12 mouse cellular contexts compared by ENCODE assay signal in genomic region chr5:140579771-140580170, GRCm38 (mm10). TPM values are rescaled to one million over a fixed set of nuclear protein-coding genes. Genes with fewer than 3 reads are reported as not detected.
A peak's percentile ranks its signal among the peaks of the same experiment; 100 is the strongest.
DNase-seq lines count a peak whose midpoint lies in the region; ATAC-seq and TF ChIP-seq lines count a peak whose summit lies in the region.
"Had no signal": no experiment of that assay in that cellular context is flagged by ENCODE, and none has a peak within 500 bp of the region (broad histone marks: within the 10 kb centered on the region; RNA-seq: fewer than 3 reads in every experiment).

No protein-coding gene starts in this region.

- no peaks in the 10 kb centered on the region for H3K9me3 ChIP-seq in embryonic facial prominence, embryonic 14.5 days (ENCODE audit: control insufficient read depth, low read length)
- H3K9me3 ChIP-seq in hindbrain, postnatal 0 days (ENCODE audit: low read length), result no peaks in the 10 kb centered on the region
- no peaks in the 10 kb centered on the region for H3K9me3 ChIP-seq in neural tube, embryonic 12.5 days
- H3K9me3 ChIP-seq in lung, postnatal 0 days (ENCODE audit: low read length), result no peaks in the 10 kb centered on the region
- H3K9me3 ChIP-seq: heart, embryonic 13.5 days had no signal

- TF ChIP-seq EP300 in lung, postnatal 0 days (IDR thresholded peaks at IDR 0.05), result no peak

- peaks cover 35% of the 10 kb centered on the region for H3K4me1 ChIP-seq in embryonic facial prominence, embryonic 14.5 days (ENCODE audit: control insufficient read depth, insufficient read depth, low read length)
- H3K4me1 ChIP-seq in hindbrain, postnatal 0 days (ENCODE audit: insufficient read depth, low read length), result 0 out of 2 replicates have a peak, but pooled peaks cover 9% of the 10 kb centered on the region
- peaks cover 59% of the 10 kb centered on the region for H3K4me1 ChIP-seq in neural tube, embryonic 12.5 days
- H3K4me1 ChIP-seq in lung, postnatal 0 days (ENCODE audit: insufficient read depth, low read depth, low read length), result no peaks in the 10 kb centered on the region

- ATAC-seq in embryonic facial prominence, embryonic 14.5 days (ENCODE audit: low read depth), result peak; percentile 77
- peak; percentile 59; the same call in 1 of the 2 replicates for ATAC-seq in hindbrain, postnatal 0 days
- ATAC-seq in neural tube, embryonic 12.5 days (ENCODE audit: low FRiP score, low read depth), result peak; percentile 66
- no peak for ATAC-seq in lung, postnatal 0 days

- WGBS in embryonic facial prominence, embryonic 14.5 days, result 15% methylated on average over 6 of the region's 6 CpGs
- WGBS in hindbrain, postnatal 0 days, result 21% methylated on average over 6 of the region's 6 CpGs
- WGBS in neural tube, embryonic 12.5 days, result 5% methylated on average over 6 of the region's 6 CpGs
- WGBS in lung, postnatal 0 days, result 64% methylated on average over 3 of the region's 6 CpGs

- no peak overlapping the region for H3K4me3 ChIP-seq in embryonic facial prominence, embryonic 14.5 days (ENCODE audit: low read depth, low read length)
- no peak overlapping the region for H3K4me3 ChIP-seq in hindbrain, postnatal 0 days (ENCODE audit: low read length)
- no peak overlapping the region for H3K4me3 ChIP-seq in neural tube, embryonic 12.5 days
- no peak overlapping the region for H3K4me3 ChIP-seq in lung, postnatal 0 days (ENCODE audit: low read depth, low read length)
- H3K4me3 ChIP-seq in layer of hippocampus, adult 2 months, result no peak overlapping the region
- H3K4me3 ChIP-seq: heart, embryonic 13.5 days had no signal

- DNase-seq in R1 (ENCODE audit: low read depth, low spot score), result peak; percentile 19
- peak; percentile 94 for DNase-seq in embryonic facial prominence, embryonic 14.5 days (ENCODE audit: low spot score)
- peak; percentile 69 for DNase-seq in hindbrain, postnatal 0 days (ENCODE audit: low spot score)
- DNase-seq in lung, postnatal 0 days (ENCODE audit: low spot score), result no peak
- no peak for DNase-seq in layer of hippocampus, adult 2 months (ENCODE audit: low spot score in 2 of 2)
- DNase-seq in urinary bladder, postnatal 36 days (ENCODE audit: low spot score in 2 of 2), result no peak
- DNase-seq: layer of hippocampus, adult 9-11 months; lung, postnatal 14 days had no signal

- H3K27me3 ChIP-seq in embryonic facial prominence, embryonic 14.5 days (replicated peaks; ENCODE audit: control insufficient read depth, insufficient read depth, low read length), result no peaks in the 10 kb centered on the region
- H3K27me3 ChIP-seq in hindbrain, postnatal 0 days (ENCODE audit: insufficient read depth, low read length), result no peaks in the 10 kb centered on the region
- no peaks in the 10 kb centered on the region for H3K27me3 ChIP-seq in neural tube, embryonic 12.5 days (replicated peaks)
- no peaks in the 10 kb centered on the region for H3K27me3 ChIP-seq in lung, postnatal 0 days (replicated peaks; ENCODE audit: insufficient read depth, low read length)

- no peak overlapping the region for H3K4me2 ChIP-seq in embryonic facial prominence, embryonic 14.5 days (ENCODE audit: low read depth, low read length)
- no peak overlapping the region for H3K4me2 ChIP-seq in hindbrain, postnatal 0 days (ENCODE audit: low read depth, low read length)
- H3K4me2 ChIP-seq in neural tube, embryonic 12.5 days (replicated peaks), result peak overlapping the region; percentile 28; the same call in 1 of the 2 replicates
- no peak overlapping the region for H3K4me2 ChIP-seq in lung, postnatal 0 days (replicated peaks; ENCODE audit: low read depth, low read length)
- H3K4me2 ChIP-seq: heart, embryonic 13.5 days had no signal

- no peak overlapping the region for H3K9ac ChIP-seq in embryonic facial prominence, embryonic 14.5 days (ENCODE audit: low read depth, low read length)
- H3K9ac ChIP-seq in hindbrain, postnatal 0 days (replicated peaks; ENCODE audit: low read length), result no peak overlapping the region
- H3K9ac ChIP-seq in neural tube, embryonic 12.5 days, result 0 out of 2 replicates have a peak overlapping the region, but pooled peaks have one; percentile 21
- H3K9ac ChIP-seq in lung, postnatal 0 days (replicated peaks; ENCODE audit: low read depth), result no peak overlapping the region

- H3K27ac ChIP-seq in embryonic facial prominence, embryonic 14.5 days (replicated peaks; ENCODE audit: low read depth, low read length), result peak overlapping the region; percentile 70
- H3K27ac ChIP-seq in hindbrain, postnatal 0 days, result no peak overlapping the region
- H3K27ac ChIP-seq in neural tube, embryonic 12.5 days, result 0 out of 2 replicates have a peak overlapping the region, but pooled peaks have one; percentile 16
- H3K27ac ChIP-seq in lung, postnatal 0 days (ENCODE audit: low read length), result no peak overlapping the region
- H3K27ac ChIP-seq in layer of hippocampus, adult 2 months, result no peak overlapping the region
- H3K27ac ChIP-seq: heart, embryonic 13.5 days had no signal

- H3K36me3 ChIP-seq in embryonic facial prominence, embryonic 14.5 days (ENCODE audit: control insufficient read depth, insufficient read depth, low read length), result no peaks in the 10 kb centered on the region
- H3K36me3 ChIP-seq in hindbrain, postnatal 0 days (ENCODE audit: insufficient read depth, low read length), result no peaks in the 10 kb centered on the region
- H3K36me3 ChIP-seq in neural tube, embryonic 12.5 days, result no peaks in the 10 kb centered on the region
- H3K36me3 ChIP-seq in lung, postnatal 0 days (ENCODE audit: insufficient read depth, low read length), result no peaks in the 10 kb centered on the region
- H3K36me3 ChIP-seq: heart, embryonic 13.5 days had no signal

- no peak for TF ChIP-seq CTCF in hindbrain, postnatal 0 days (IDR thresholded peaks at IDR 0.05; ENCODE audit: low read depth)
- TF ChIP-seq CTCF in lung, postnatal 0 days (IDR thresholded peaks at IDR 0.05), result no peak
- no peak for TF ChIP-seq CTCF in layer of hippocampus, adult 2 months (conservative IDR thresholded peaks at IDR 0.05)

RNA-seq across cellular contexts. Expression of gene Grifin, which starts 14.9 kb away (rescaled TPM):
- polyA plus RNA-seq in embryonic facial prominence, embryonic 14.5 days (2014; fragmentation: Nextera tagmentation; extraction: Ambion mirVana), result not detected in 2 replicates
- not detected in 2 replicates for total RNA-seq in hindbrain, postnatal 0 days (2014; rRNA removed)
- 0.25 and 0.32 TPM in 2 replicates for polyA plus RNA-seq in hindbrain, postnatal 0 days (2015; fragmentation: Nextera tagmentation; extraction: Ambion mirVana)
- polyA plus RNA-seq in neural tube, embryonic 12.5 days (2016; fragmentation: Nextera tagmentation; extraction: Ambion mirVana), result not detected in 2 replicates
- polyA plus RNA-seq in lung, postnatal 0 days (2015; fragmentation: Nextera tagmentation; extraction: Ambion mirVana), result not detected in 2 replicates
- total RNA-seq in layer of hippocampus, adult 2 months (2021), result not detected
- total RNA-seq: MEL had no signal
- polyA plus RNA-seq: heart, embryonic 13.5 days; testis, adult 2 months had no signal

RNA-seq across cellular contexts. Expression of gene Lfng, which starts 27.3 kb away (rescaled TPM):
- 24.6 and 27.9 TPM in 2 replicates for polyA plus RNA-seq in embryonic facial prominence, embryonic 14.5 days (2014; fragmentation: Nextera tagmentation; extraction: Ambion mirVana)
- total RNA-seq in hindbrain, postnatal 0 days (2014; rRNA removed), result 81.4 and 112 TPM in 2 replicates
- 29.7 and 35.1 TPM in 2 replicates for polyA plus RNA-seq in hindbrain, postnatal 0 days (2015; fragmentation: Nextera tagmentation; extraction: Ambion mirVana)
- polyA plus RNA-seq in neural tube, embryonic 12.5 days (2016; fragmentation: Nextera tagmentation; extraction: Ambion mirVana), result 30.5 and 34.5 TPM in 2 replicates
- polyA plus RNA-seq in lung, postnatal 0 days (2015; fragmentation: Nextera tagmentation; extraction: Ambion mirVana), result 23.1 and 25.5 TPM in 2 replicates
- 10 to 100 TPM; 23.9 to 24.8 TPM for total RNA-seq in layer of hippocampus, adult 2 months (2021)

Comparison
In these comparisons a context has a peak if more than half of its experiments do, and no peak if none do; other contexts are left out.
1. DNase-seq: peak in R1 (single experiment), embryonic facial prominence, embryonic 14.5 days (single experiment) and hindbrain, postnatal 0 days (single experiment); none in lung, postnatal 0 days (single experiment), layer of hippocampus, adult 2 months (0 of 2) and urinary bladder, postnatal 36 days (0 of 2).
2. H3K27ac ChIP-seq: peak in embryonic facial prominence, embryonic 14.5 days (single experiment) and neural tube, embryonic 12.5 days (single experiment); none in hindbrain, postnatal 0 days (single experiment), lung, postnatal 0 days (single experiment) and layer of hippocampus, adult 2 months (single experiment).